Comparison of ENCODE assay signal across 23 mouse cellular contexts in genomic region chr17:64041771-64042170, GRCm38 (mm10).
"Had no signal": no experiment of that assay in that cellular context is flagged by ENCODE, and none has a peak within 500 bp of the region (broad histone marks: within the 10 kb centered on the region; RNA-seq: fewer than 3 reads in every experiment).

No protein-coding gene starts in this region.

- DNase-seq: gastrocnemius, postnatal 14 days; gastrocnemius, postnatal 36 days; heart, adult 11 months; heart, adult 2 months; heart, postnatal 14 days; heart, postnatal 36 days; kidney, adult 11 months; kidney, adult 8-10 months; kidney, postnatal 25 days; layer of hippocampus, adult 9-11 months; layer of hippocampus, postnatal 36 days; left cerebral cortex, postnatal 4 days had no signal

- H3K4me2 ChIP-seq: heart, embryonic 11.5 days; heart, embryonic 13.5 days; heart, embryonic 15.5 days; hindbrain, embryonic 13.5 days; hindbrain, embryonic 15.5 days; limb, embryonic 13.5 days; limb, embryonic 15.5 days; liver, embryonic 12.5 days had no signal

- ATAC-seq: hindbrain, postnatal 0 days; intestine, embryonic 16.5 days; liver, embryonic 12.5 days had no signal

- H3K36me3 ChIP-seq: heart, embryonic 15.5 days; limb, embryonic 15.5 days; liver, embryonic 12.5 days had no signal

- H3K4me3 ChIP-seq: heart, adult 2 months; heart, embryonic 13.5 days; heart, embryonic 15.5 days; hindbrain, embryonic 13.5 days; hindbrain, embryonic 15.5 days; limb, embryonic 13.5 days; limb, embryonic 15.5 days; liver, embryonic 12.5 days had no signal

- H3K27ac ChIP-seq: heart, adult 2 months; heart, embryonic 13.5 days; heart, embryonic 15.5 days; hindbrain, embryonic 13.5 days; hindbrain, embryonic 15.5 days; hindbrain, postnatal 0 days; limb, embryonic 13.5 days; limb, embryonic 15.5 days; liver, embryonic 12.5 days; liver, embryonic 14.5 days had no signal

- H3K4me1 ChIP-seq: hindbrain, embryonic 15.5 days; limb, embryonic 13.5 days; limb, embryonic 15.5 days; liver, embryonic 12.5 days had no signal

- H3K9me3 ChIP-seq: heart, embryonic 13.5 days; heart, embryonic 15.5 days; hindbrain, embryonic 13.5 days; hindbrain, embryonic 15.5 days; limb, embryonic 13.5 days; limb, embryonic 15.5 days; liver, embryonic 12.5 days had no signal

- H3K9ac ChIP-seq: heart, embryonic 13.5 days; heart, embryonic 15.5 days; hindbrain, embryonic 13.5 days; hindbrain, embryonic 15.5 days; limb, embryonic 13.5 days; limb, embryonic 15.5 days; liver, embryonic 12.5 days; liver, embryonic 14.5 days had no signal

- H3K27me3 ChIP-seq: heart, embryonic 13.5 days; heart, embryonic 15.5 days; hindbrain, embryonic 13.5 days; hindbrain, embryonic 15.5 days; limb, embryonic 13.5 days; limb, embryonic 15.5 days; liver, embryonic 12.5 days had no signal
